Mouse (Mus musculus): ENCODE measurements around the gene Mllt6. TPM values are rescaled to one million over a fixed set of nuclear protein-coding genes. Genes with fewer than 3 reads are reported as not detected.
"Not testable (repeated sequence)": the region's sequence is repeated elsewhere in the genome, so short reads cannot be mapped to it uniquely, and the experiment has no call there.

Gene Mllt6
- polyA plus RNA-seq, 1 experiment from 2014 or later: 2.6 TPM

GRCm38 (mm10) chr11:97701581-97702392 lies 38.6 kb downstream of the Mllt6 start:
- Histone ChIP-seq H3K9me3 (replicated peaks) (no peaks in the 10 kb centered on the region), H3K36me3 (peaks cover 24% of the 10 kb centered on the region), H3K27me3 (ENCODE audit: low read depth, poor library complexity, severe bottlenecking) (0 out of 2 replicates have a peak, but pooled peaks cover 7% of the 10 kb centered on the region), H3K4me3 (peak overlapping the region; percentile 90), H3K4me1 (peaks cover 56% of the 10 kb centered on the region), H3K27ac (replicated peaks) (peak overlapping the region; percentile 99; the same call in 1 of the 2 replicates)
- DNase-seq (ENCODE audit: low spot score): no peak
- 52% methylated on average over 15 of the region's 15 CpGs for WGBS

GRCm38 (mm10) chr11:97702393-97702745 lies 39.2 kb downstream of the Mllt6 start:
- Histone ChIP-seq H3K27me3 (ENCODE audit: low read depth, poor library complexity, severe bottlenecking) (0 out of 2 replicates have a peak, but pooled peaks cover 7% of the 10 kb centered on the region), H3K36me3 (peaks cover 30% of the 10 kb centered on the region), H3K9me3 (replicated peaks) (no peaks in the 10 kb centered on the region), H3K27ac (replicated peaks) (peak overlapping the region; percentile 85), H3K4me3 (peak overlapping the region; percentile 90), H3K4me1 (peaks cover 50% of the 10 kb centered on the region)
- WGBS: under 1% methylated on average over 24 of the region's 24 CpGs
- peak; percentile 88 for DNase-seq (ENCODE audit: low spot score)

GRCm38 (mm10) chr11:97703039-97703826 lies 40.0 kb downstream of the Mllt6 start, which contains the start of gene Psmb3:
Gene Psmb3, plus strand, starts transcription at chr11:97703399.
- Histone ChIP-seq H3K9me3 (replicated peaks) (no peaks in the 10 kb centered on the region), H3K27ac (replicated peaks) (peak within 1 kb of the TSS; percentile 85), H3K36me3 (peaks cover 38% of the 10 kb centered on the region), H3K4me3 (peak within 1 kb of the TSS; percentile 90), H3K27me3 (ENCODE audit: low read depth, poor library complexity, severe bottlenecking) (0 out of 2 replicates have a peak, but pooled peaks cover 7% of the 10 kb centered on the region), H3K4me1 (peaks cover 41% of the 10 kb centered on the region)
- WGBS: under 1% methylated on average over 35 of the region's 35 CpGs
- DNase-seq (ENCODE audit: low spot score): peak; percentile 97

GRCm38 (mm10) chr11:97710067-97710466 lies 46.9 kb downstream of the Mllt6 start:
- not testable (repeated sequence) for H3K4me3 ChIP-seq; H3K27me3 ChIP-seq (ENCODE audit: low read depth, poor library complexity, severe bottlenecking); H3K9me3 ChIP-seq (replicated peaks); H3K4me1 ChIP-seq; DNase-seq (ENCODE audit: low spot score); H3K27ac ChIP-seq (replicated peaks)
- 73% methylated on average over 2 of the region's 2 CpGs for WGBS
- H3K36me3 ChIP-seq: peaks cover 94% of the 10 kb centered on the region

- Histone ChIP-seq H3K27me3 (ENCODE audit: low read depth, poor library complexity, severe bottlenecking) (no peaks in the 10 kb centered on the region), H3K4me1 (no peaks in the 10 kb centered on the region), H3K27ac (replicated peaks) (no peak overlapping the region), H3K36me3 (peaks cover 96% of the 10 kb centered on the region), H3K4me3 (no peak overlapping the region), H3K9me3 (replicated peaks) (no peaks in the 10 kb centered on the region)
- WGBS: 86% methylated on average over 13 of the region's 13 CpGs
- no peak for DNase-seq (ENCODE audit: low spot score)
Measured at GRCm38 (mm10) chr11:97711200-97711900, 48.1 kb downstream of the Mllt6 start.

- Histone ChIP-seq H3K4me3 (no peak overlapping the region), H3K27me3 (ENCODE audit: low read depth, poor library complexity, severe bottlenecking) (no peaks in the 10 kb centered on the region), H3K36me3 (peaks cover 94% of the 10 kb centered on the region), H3K4me1 (no peaks in the 10 kb centered on the region), H3K27ac (replicated peaks) (no peak overlapping the region), H3K9me3 (replicated peaks) (no peaks in the 10 kb centered on the region)
- 93% methylated on average over 15 of the region's 15 CpGs for WGBS
- no peak for DNase-seq (ENCODE audit: low spot score)
Measured at GRCm38 (mm10) chr11:97712286-97712685, 49.1 kb downstream of the Mllt6 start.

- peaks cover 94% of the 10 kb centered on the region for H3K36me3 ChIP-seq
- H3K27ac ChIP-seq (replicated peaks): no peak overlapping the region
- no peak for DNase-seq (ENCODE audit: low spot score)
- no peaks in the 10 kb centered on the region for H3K9me3 ChIP-seq (replicated peaks)
- H3K4me3 ChIP-seq: no peak overlapping the region
- H3K27me3 ChIP-seq (ENCODE audit: low read depth, poor library complexity, severe bottlenecking): no peaks in the 10 kb centered on the region
- no peaks in the 10 kb centered on the region for H3K4me1 ChIP-seq
- 89% methylated on average over 8 of the region's 8 CpGs for WGBS
Measured at GRCm38 (mm10) chr11:97713896-97714295, 50.7 kb downstream of the Mllt6 start.

GRCm38 (mm10) chr11:97714356-97714755 lies 51.1 kb downstream of the Mllt6 start:
- Histone ChIP-seq H3K9me3 (replicated peaks) (no peaks in the 10 kb centered on the region), H3K27ac (replicated peaks) (no peak overlapping the region), H3K36me3 (peaks cover 94% of the 10 kb centered on the region), H3K4me1 (no peaks in the 10 kb centered on the region), H3K27me3 (ENCODE audit: low read depth, poor library complexity, severe bottlenecking) (no peaks in the 10 kb centered on the region), H3K4me3 (no peak overlapping the region)
- 98% methylated on average over 3 of the region's 3 CpGs for WGBS
- DNase-seq (ENCODE audit: low spot score): no peak

GRCm38 (mm10) chr11:97714784-97715760 lies 51.9 kb downstream of the Mllt6 start:
- 92% methylated on average over 14 of the region's 14 CpGs for WGBS
- H3K27ac ChIP-seq (replicated peaks): no peak overlapping the region
- peaks cover 96% of the 10 kb centered on the region for H3K36me3 ChIP-seq
- no peaks in the 10 kb centered on the region for H3K9me3 ChIP-seq (replicated peaks)
- no peaks in the 10 kb centered on the region for H3K27me3 ChIP-seq (ENCODE audit: low read depth, poor library complexity, severe bottlenecking)
- H3K4me3 ChIP-seq: no peak overlapping the region
- DNase-seq (ENCODE audit: low spot score): no peak
- H3K4me1 ChIP-seq: no peaks in the 10 kb centered on the region

GRCm38 (mm10) chr11:97716021-97716420 lies 52.8 kb downstream of the Mllt6 start:
- no peak for DNase-seq (ENCODE audit: low spot score)
- Histone ChIP-seq H3K27me3 (ENCODE audit: low read depth, poor library complexity, severe bottlenecking) (no peaks in the 10 kb centered on the region), H3K27ac (replicated peaks) (no peak overlapping the region), H3K36me3 (peaks cover 97% of the 10 kb centered on the region), H3K9me3 (replicated peaks) (no peaks in the 10 kb centered on the region), H3K4me3 (no peak overlapping the region), H3K4me1 (no peaks in the 10 kb centered on the region)
- 89% methylated on average over 8 of the region's 8 CpGs for WGBS

- H3K27ac ChIP-seq (replicated peaks): no peak overlapping the region
- no peaks in the 10 kb centered on the region for H3K27me3 ChIP-seq (ENCODE audit: low read depth, poor library complexity, severe bottlenecking)
- 90% methylated on average over 26 of the region's 26 CpGs for WGBS
- no peak for DNase-seq (ENCODE audit: low spot score)
- H3K4me3 ChIP-seq: no peak overlapping the region
- peaks cover 97% of the 10 kb centered on the region for H3K36me3 ChIP-seq
- no peaks in the 10 kb centered on the region for H3K4me1 ChIP-seq
- H3K9me3 ChIP-seq (replicated peaks): peaks cover 8% of the 10 kb centered on the region; the same call in 1 of the 2 replicates
Measured at GRCm38 (mm10) chr11:97717369-97718280, 54.4 kb downstream of the Mllt6 start.

All from midbrain, embryonic 10.5 days (tissue).